Mouse (Mus musculus) E14TG2a.4 (cell line): ENCODE results near the gene Dgkz.

Experiments
- CTCF ChIP-seq: conservative IDR thresholded peaks from 2 replicates; pipeline ENCODE4 v1.5.1; 2014; ENCODE audit warnings: low read length
- NANOG ChIP-seq: IDR thresholded peaks from 2 replicates; pipeline ENCODE4 v1.6.1; 2014; ENCODE audit warnings: borderline replicate concordance, low read length, mixed read lengths
- POU5F1 ChIP-seq: IDR thresholded peaks from 2 replicates; pipeline ENCODE4 v1.6.1; 2014; ENCODE audit warnings: low read length, borderline replicate concordance

DNA sequence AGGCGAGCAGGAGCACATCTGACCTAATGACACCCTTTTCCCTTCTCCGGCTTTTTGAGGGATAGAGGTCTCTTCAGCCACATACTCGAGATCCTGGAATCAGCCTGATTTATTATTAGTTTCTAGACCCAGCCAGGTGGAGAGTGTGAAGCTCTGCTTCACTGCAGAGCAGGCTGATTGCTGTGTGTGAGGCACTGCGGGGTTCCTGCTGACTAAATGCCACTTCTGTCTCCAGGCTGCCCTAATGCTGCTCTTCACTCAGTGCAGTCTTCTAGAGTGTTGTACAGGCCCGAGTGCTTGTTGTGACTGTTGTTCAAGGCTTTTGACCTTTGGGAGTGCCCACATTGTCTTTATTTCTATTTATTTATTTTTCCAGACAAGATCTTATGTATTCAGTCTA, 73.3 kb downstream of the Dgkz start:
- TF ChIP-seq CTCF (no peak), POU5F1 (no peak), NANOG (no peak)
